Mouse (Mus musculus) brown adipose tissue, adult 24 weeks (tissue): ENCODE results near the gene B3gnt2. TPM values are rescaled to one million over a fixed set of nuclear protein-coding genes. Genes with fewer than 3 reads are reported as not detected.

ENCODE experiments used
- H3K27ac ChIP-seq: fragments of 200-500 bp; replicated peaks from 2 replicates; pipeline ENCODE4 v1.5.1; 2012; ENCODE audit warnings: low read depth, mild to moderate bottlenecking, low read length
- H3K4me1 ChIP-seq: fragments of 200-500 bp; 2 replicates; pipeline ENCODE4 v1.6.1; 2012; ENCODE audit warnings: low read length, mixed read lengths; ENCODE audit not compliant: control insufficient read depth, insufficient read depth, insufficient read length
- H3K4me3 ChIP-seq: fragments of 200-500 bp; 2 replicates; pipeline ENCODE4 v1.5.1; 2012; ENCODE audit warnings: low read depth, mild to moderate bottlenecking, low read length, moderate library complexity; ENCODE audit not compliant: insufficient read depth
- polyA plus RNA-seq: library from polyadenylated mRNA; stranded (reverse); fragments of >200 nt; gene quantifications from 2 replicates; pipeline ENCODE4 v1.2.4, GENCODE M21; 2012; ENCODE audit not compliant: missing spikeins, insufficient read depth, insufficient read length

Gene B3gnt2
- polyA plus RNA-seq, 1 experiment, result not detected

DNA sequence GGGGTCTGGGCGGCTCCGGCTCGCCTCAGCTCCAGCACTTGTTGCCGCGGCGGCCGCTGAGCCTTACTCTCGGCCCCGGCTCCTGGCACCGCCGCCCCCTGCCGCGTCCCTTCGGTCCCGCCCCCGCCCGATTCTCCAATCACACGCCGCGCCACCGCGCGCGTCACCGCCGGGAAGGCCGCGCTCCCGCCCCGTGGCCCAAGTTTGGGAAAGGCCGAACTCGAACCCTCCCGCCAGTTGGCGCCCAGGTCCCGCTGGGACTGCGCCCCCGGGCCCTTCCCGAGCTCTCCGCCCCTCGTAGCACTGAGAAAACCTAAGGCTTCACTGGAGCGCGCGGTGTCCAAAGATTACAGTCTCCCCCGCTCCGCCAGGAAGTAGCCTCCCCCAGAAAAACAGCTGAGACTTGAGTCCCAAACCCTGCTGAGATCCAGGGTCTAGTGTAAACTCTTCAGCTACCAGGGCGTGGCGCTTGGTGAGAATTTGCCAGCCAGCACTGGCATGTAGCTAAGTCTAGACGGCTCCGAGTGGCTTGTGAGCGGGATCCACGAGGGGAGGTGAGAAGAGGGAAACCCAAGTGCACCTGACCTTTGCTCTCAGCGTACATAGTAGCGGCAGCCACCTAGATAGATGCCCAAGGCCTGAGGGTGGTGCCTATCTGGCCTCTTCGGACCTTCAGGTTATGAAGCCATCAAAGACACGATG lies 977 bp downstream of the B3gnt2 start:
- Histone ChIP-seq H3K27ac (peak overlapping the region; percentile 89), H3K4me1 (peaks cover 3% of the 10 kb centered on the region; the same call in 1 of the 2 replicates), H3K4me3 (peak overlapping the region; percentile 86)

DNA sequence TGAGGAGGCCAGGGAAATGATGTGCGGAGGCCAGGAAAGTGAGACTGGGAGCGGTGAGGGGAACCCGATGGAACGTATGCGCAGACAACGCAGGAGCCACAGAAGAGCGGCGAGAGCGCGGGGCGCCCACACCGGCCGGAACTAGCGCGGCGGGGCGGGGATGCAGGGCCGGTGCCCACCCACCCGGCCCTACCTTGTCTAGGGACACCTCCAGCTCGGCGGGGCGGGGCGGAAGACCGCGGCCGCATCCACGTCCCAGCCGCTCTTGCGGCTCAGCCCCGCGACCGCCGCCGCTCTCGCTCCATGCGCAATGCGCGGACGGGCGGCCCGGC lies 1.5 kb downstream of the B3gnt2 start:
- Histone ChIP-seq H3K27ac (peak overlapping the region; percentile 57), H3K4me3 (peak overlapping the region; percentile 86), H3K4me1 (peaks cover 3% of the 10 kb centered on the region; the same call in 1 of the 2 replicates)

DNA sequence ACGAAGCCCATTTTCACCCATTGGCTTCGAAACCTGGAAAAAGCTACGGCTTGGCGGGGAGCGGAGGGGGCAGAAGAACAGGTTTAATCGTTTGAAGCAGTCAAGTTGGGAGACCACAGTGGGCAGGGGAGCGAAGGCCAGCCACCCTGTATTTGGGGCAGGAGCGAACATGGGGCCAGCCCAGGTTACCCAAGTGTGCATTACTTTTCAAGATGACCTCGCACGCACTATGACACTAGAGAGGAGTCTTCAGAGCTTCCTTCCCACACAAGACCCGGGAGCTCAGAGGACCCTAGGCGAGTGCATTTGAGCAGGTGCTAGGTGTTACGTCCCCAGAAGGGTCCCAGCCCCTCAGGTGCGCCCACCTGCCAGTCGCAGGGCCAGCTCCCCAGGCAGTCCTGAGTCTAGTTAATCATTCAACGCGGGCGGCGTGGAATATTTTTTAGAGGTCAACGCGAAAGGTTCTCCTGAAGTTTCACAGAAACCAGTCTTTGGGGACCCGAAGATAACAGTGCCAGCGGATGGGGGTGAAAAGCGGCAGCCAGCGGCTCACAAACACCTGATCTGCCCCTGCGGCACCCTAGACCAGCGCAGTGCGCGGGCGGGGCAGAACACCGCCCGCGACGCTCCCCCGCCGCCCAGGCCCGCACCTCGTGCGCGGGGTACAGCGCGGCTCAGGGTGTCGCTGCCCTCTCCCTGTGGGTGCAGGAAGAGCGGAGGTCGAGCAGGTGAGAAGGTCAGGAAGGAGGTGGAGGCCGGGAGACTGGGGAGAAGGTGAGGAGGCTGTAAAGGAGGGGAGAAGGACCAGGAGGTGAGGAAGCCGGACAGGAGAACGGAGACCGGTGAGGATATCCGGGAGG lies 2.1 kb downstream of the B3gnt2 start:
- peaks cover 7% of the 10 kb centered on the region for H3K4me1 ChIP-seq
- peak overlapping the region; percentile 86 for H3K4me3 ChIP-seq
- peak overlapping the region; percentile 57 for H3K27ac ChIP-seq

DNA sequence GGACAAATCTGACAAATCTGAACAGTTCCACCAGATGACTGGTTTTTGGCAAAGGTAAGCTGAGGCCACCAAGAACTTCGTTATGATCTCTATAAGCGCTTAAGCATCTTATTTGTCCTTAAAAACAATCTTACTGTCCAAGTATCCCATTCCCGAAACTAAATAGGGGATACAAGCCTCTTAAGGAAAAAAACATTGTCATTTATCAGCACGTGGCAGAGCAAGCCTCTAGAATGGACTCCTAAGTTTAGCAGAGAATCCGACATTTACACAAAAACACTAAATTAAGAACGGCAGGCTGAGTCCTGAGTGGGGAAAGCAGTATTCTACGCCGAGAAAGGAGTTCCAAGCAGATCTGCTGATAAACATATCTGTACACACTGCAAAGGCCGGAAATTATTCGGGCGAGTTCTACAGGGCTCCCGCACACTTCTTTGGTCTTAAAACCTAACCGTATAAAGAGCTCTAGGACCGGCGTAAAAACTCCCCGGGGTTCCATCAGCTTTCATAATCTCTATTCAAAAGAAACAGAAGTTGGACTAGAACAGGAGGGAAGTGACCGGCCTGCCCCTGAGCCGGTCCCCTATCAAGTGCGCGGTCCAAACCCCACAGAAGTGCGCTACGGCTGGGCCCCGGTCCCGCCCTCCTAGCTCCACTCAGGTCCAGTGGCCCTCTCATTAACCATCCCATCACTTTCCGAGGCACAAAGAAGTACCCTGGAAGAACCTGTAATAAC lies 2.9 kb downstream of the B3gnt2 start:
- Histone ChIP-seq H3K4me3 (peak overlapping the region; percentile 86), H3K27ac (peak overlapping the region; percentile 57), H3K4me1 (peaks cover 13% of the 10 kb centered on the region)

DNA sequence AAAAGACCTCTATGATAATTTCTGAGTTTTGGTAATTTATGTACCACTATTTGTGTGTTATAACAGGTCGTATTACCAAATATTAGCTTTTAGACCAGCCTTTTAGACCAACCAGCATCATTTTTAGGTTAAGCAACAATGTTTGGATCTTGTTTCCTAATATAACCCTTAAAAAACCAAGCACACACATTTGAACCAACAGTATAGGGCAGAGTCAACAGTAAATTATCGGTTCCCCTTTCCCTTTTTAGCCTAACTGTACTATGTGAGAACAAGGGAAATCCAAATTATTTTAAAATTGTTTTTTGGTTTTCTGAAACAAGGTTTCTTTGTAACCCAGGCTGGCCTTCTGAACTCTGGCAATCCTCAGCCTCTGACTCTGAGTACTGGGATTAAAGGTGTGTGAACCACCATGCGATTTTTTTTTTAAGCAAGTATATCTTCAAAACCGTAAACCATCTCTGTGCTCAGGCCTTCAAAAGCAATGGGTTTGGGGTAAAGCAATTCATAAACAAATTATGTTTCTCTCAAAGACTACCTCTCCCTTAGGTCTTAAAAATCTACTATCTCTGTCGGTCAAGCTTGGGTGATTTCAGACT lies 3.6 kb downstream of the B3gnt2 start:
- no peak overlapping the region for H3K27ac ChIP-seq
- peak overlapping the region; percentile 86; the same call in 1 of the 2 replicates for H3K4me3 ChIP-seq
- peaks cover 20% of the 10 kb centered on the region for H3K4me1 ChIP-seq

DNA sequence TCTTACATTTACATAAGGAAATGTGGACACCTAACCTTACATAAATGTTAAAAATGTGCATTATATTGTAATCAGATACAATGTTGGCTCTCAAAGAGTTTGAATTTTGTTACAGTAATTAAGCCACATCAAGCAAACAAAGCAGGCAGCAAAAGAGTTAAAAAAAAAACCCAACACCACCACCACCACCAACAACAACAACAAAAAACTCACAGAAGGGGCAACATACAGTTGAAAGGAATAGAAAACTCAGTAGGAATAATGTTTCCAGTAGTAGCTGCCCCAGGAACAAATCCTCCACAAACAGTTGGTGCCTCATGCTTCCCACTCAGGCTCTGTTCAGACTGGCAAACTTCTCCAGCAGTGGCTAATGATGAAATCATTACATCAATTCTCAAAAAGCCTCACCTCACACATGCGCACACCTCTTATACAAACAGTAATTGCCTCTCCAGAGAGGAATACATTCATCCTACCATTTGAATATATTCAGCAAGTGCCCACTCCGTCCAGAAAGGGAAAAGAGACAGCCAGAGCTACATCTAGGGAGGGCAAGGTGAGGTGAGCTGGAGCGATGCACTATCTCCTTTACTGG lies 4.3 kb downstream of the B3gnt2 start:
- no peak overlapping the region for H3K4me3 ChIP-seq
- H3K4me1 ChIP-seq, result peaks cover 24% of the 10 kb centered on the region
- no peak overlapping the region for H3K27ac ChIP-seq

DNA sequence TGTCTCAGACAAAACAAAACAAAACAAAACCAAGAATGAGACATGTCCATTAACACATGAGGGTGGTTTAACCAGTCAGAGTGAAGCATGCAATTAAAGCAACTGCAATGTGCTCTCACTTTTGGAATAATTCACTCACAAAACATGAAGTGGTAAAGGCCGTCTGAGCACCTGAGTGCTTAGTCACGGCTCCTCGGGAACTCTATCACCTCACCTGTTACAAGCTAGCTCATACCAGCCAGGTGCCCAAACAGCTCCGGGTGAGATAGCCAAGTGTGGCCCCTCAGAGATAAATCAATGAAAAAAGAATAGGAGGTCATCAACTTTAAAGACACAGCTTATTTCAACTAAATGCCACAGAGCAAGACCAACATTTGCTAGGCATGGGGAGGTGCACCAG lies 6.2 kb downstream of the B3gnt2 start:
- Histone ChIP-seq H3K27ac (no peak overlapping the region), H3K4me3 (no peak overlapping the region), H3K4me1 (peaks cover 31% of the 10 kb centered on the region)

DNA sequence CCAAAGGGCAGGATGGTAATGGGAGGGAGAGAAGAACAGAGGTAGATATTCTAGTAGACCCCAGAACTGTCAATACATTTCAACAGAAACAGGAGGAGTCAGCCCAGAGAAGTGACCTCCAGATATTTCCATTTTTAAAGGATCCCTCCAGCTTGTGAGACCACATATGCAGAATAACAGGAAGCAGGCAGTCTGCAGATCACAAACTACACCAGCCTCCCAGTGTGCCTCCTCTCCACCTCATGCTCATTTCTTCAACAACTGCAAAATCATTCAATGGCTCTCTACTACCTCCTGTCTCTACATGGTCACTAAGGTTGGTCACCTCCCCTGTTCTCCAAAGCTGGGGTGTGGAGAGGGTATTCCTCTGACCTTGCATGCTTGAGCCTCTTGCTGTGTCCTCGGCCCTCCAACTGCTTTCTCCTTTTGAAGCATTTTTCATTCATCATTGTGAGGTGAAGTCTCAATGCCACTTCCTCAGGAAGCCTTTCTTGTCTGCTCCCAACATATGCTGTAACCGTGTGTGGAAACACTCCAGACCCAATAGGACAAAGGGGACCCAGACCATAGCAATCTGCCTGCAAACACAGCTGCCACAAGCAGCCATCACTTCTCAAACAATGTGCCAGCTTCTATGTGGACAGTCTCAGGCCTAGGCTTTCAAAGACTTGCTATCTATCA lies 7.1 kb downstream of the B3gnt2 start:
- 0 out of 2 replicates have a peak overlapping the region, but pooled peaks have one; percentile 19 for H3K27ac ChIP-seq
- H3K4me3 ChIP-seq, result no peak overlapping the region
- H3K4me1 ChIP-seq, result peaks cover 33% of the 10 kb centered on the region

DNA sequence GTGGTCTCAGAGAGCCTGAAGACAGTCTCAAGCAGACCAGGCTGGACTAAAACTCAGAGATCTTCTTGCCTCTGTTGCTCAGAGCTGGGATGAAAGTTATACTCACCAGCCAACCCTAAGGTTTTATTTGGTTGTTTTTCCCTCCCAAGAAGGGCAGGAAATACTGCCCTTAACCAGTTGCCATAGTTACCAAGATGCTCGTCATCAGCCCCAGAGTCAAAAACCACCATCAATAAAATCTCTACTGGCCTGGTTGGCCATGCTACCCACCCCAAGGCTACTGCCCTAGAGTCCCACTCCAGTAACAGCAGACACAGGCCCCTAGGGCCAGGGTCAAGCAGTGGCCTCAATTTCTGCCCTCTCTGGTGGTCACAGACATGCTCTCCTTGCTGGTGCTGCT lies 8.3 kb downstream of the B3gnt2 start:
- H3K4me3 ChIP-seq, result no peak overlapping the region
- H3K4me1 ChIP-seq, result peaks cover 42% of the 10 kb centered on the region
- peak overlapping the region; percentile 36; the same call in 1 of the 2 replicates for H3K27ac ChIP-seq

DNA sequence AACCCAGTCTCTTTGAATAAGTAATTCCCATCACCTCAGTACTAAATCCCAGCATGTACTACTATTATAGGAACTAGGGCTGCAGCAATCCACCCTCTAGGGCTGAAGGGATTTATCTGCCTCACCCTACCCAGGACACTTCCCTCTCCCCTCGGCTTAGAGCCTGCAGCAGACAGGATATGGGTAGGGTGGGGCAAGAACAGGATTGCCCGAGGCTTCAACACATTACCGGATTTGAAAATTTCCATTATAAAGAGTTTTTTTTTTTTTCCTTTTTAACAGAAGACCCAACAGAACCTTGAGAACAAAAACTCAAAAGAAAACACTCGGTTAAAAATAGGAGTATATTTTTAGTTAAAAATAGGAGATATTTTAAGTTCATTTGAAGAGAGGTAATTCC lies 9.3 kb downstream of the B3gnt2 start:
- no peak overlapping the region for H3K4me3 ChIP-seq
- peaks cover 50% of the 10 kb centered on the region for H3K4me1 ChIP-seq
- no peak overlapping the region for H3K27ac ChIP-seq

DNA sequence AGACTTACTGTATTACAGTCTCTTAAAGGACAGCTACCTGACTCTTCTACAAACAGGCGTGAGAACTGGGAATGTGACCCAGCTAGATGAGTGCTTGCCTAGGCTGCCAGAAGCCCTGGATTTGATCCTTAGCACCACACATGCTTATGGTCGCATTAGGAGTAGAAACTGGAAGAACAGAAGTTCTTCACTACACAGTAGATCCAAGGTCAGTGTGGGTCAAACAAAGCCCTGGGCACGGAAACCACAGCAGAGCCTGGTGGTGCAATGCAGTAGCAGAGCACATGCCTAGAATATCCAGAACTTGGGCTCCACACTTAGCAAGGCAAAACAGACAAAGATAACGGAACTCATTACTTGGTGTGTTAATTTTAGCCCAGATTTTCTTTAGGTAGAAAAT lies 10.7 kb downstream of the B3gnt2 start:
- H3K27ac ChIP-seq, result peak overlapping the region; percentile 46

DNA sequence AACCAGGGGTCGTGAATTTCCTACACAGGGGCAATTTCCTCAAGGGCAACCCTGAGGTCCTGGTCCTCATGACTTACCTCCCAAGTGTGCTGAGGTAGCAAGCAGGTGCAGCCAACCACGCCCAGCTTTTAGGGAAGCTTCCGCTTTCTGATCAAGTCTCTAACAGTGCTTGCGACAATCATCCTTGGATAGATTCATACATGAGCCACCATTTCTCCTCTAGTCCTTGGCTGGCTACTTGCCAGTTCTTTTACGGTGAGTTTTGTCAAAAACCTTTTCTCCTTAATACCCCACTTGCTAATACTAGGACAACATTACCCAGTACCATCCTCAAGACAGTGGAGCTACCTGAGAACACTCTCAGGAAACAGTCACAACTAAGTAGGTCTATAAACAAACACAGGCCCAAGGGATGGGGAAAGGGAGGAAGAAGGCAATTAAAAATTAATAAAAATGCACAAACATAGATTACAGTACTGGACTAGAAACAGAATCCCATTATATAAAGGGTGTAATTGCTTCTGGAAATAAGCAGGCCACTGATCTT lies 12.0 kb downstream of the B3gnt2 start:
- H3K27ac ChIP-seq, result peak overlapping the region; percentile 5; the same call in 1 of the 2 replicates
- H3K4me3 ChIP-seq, result no peak overlapping the region
- H3K4me1 ChIP-seq, result peaks cover 64% of the 10 kb centered on the region

More for the DNA sequence above, 10.7 kb downstream of the B3gnt2 start:
- H3K4me1 ChIP-seq, result peaks cover 59% of the 10 kb centered on the region
- H3K4me3 ChIP-seq, result no peak overlapping the region

DNA sequence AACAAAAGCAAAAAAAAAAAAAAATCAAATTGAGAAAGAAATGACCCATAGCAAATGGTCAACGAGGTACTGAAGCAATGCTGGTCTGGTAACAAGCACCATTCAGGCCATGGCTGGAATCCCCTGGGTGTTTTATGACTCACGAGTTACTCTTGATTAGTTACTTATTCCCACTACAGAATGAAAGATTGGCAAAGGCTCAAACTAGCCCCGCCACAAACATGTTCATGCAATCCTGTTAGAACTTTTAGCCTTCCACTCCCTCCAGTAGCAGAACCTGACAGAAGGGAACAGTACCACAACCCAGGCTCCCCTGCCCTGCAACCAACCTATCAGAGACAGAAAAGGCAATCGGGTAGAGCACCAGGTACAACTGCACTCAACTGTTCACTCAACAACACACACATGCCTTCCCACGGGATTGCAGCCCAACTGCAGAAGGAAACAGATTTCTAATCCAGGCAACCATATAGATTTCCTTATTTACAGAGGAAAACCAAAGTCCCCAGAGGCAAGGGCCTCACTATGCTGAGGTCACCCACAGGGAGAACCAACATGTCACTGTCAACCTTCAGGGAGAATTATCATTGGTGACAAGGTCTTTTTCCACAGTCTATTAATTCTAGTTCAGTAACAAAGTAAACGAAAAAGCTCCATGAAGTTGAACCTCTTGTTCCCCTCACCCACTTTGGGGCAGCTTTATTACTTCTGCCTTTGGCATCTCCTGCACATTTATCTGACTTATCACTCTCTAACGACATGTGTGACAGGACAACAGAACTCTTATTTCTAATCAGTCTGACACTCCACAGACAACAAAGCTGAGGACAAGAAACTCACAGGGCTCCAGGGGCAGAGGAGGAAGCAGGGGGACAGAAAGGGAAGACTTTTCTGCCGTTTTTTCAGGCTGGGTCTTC lies 12.8 kb downstream of the B3gnt2 start:
- peak overlapping the region; percentile 40 for H3K27ac ChIP-seq
- H3K4me1 ChIP-seq, result peaks cover 66% of the 10 kb centered on the region
- H3K4me3 ChIP-seq, result no peak overlapping the region
